Mouse (Mus musculus) embryonic fibroblast, embryonic 13.5 days (primary cell): ENCODE measurements around the gene Usp48. TPM values are rescaled to one million over a fixed set of nuclear protein-coding genes. Genes with fewer than 3 reads are reported as not detected.

Experiments
- H3K27ac ChIP-seq: 2 replicates; pipeline ENCODE4 v1.5.1; 2012; ENCODE audit warnings: low read length, control low read depth, inconsistent platforms; ENCODE audit not compliant: insufficient read depth
- H3K4me1 ChIP-seq: 2 replicates; pipeline ENCODE4 v1.6.1; 2011; ENCODE audit warnings: low read length; ENCODE audit not compliant: control insufficient read depth, insufficient read depth
- H3K4me3 ChIP-seq: 2 replicates; pipeline ENCODE4 v1.5.1; 2011; ENCODE audit warnings: mild to moderate bottlenecking, control low read depth, low read length; ENCODE audit not compliant: insufficient read depth
- CTCF ChIP-seq: IDR thresholded peaks from 2 replicates; pipeline ENCODE4 v1.5.1; 2011; ENCODE audit warnings: mild to moderate bottlenecking, control low read depth, low read length, moderate library complexity, borderline replicate concordance; ENCODE audit not compliant: insufficient read depth
- POLR2A ChIP-seq: IDR thresholded peaks from 2 replicates; pipeline ENCODE4 v1.6.1; 2011; ENCODE audit warnings: low read depth, mild to moderate bottlenecking, control low read depth, low read length, moderate library complexity
- polyA plus RNA-seq: library from polyadenylated mRNA; stranded (reverse); fragments of >200 nt; gene quantifications from 2 replicates; pipeline ENCODE4 v1.2.4, GENCODE M21; 2011; ENCODE audit warnings: low read depth; ENCODE audit not compliant: missing spikeins, insufficient read length

The Usp48 gene
- polyA plus RNA-seq, 1 experiment = 109 TPM

DNA sequence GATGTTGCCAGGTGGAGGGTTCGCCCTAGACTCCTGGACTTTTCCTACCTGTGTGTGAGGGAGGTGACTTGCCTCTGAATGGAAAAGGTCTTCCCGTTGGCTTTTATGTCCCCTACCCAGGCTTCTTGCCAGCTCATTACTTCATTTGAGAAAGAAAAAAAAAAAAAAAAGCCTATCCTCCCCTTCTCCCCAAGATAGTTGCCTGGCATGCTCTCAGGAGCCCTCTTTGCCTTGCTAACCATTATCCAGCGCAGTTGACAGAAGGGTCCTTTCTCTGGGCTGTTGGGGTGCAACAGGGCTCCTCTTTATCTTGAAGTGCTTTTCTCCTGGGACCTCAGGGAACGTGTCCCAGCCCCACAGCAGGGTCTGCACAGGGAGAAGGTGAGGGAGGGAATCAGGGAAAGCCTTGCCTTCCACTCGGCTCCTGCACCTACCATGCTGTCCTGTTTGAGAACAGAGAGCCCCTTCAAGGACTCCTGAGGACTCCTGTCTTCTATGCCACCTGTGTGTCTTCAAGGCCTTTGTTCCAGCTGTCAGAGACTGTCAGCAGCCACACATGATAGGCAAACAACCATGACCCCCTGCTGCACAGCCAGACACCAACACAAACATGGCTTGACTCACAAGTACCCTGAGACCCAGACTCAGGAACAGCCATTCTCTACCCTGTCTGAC is 72.9 kb downstream of the Usp48 start:
- H3K27ac ChIP-seq = no peak overlapping the region
- H3K4me3 ChIP-seq = no peak overlapping the region
- H3K4me1 ChIP-seq = no peaks in the 10 kb centered on the region
- TF ChIP-seq POLR2A (no peak), CTCF (no peak)

GRCm38 (mm10) chr4:137666958-137667345 is 73.4 kb downstream of the Usp48 start:
- Histone ChIP-seq H3K4me3 (no peak overlapping the region), H3K4me1 (no peaks in the 10 kb centered on the region), H3K27ac (no peak overlapping the region)
- TF ChIP-seq POLR2A (no peak), CTCF (no peak)

GRCm38 (mm10) chr4:137667747-137668146 is 74.2 kb downstream of the Usp48 start:
- no peaks in the 10 kb centered on the region for H3K4me1 ChIP-seq
- no peak overlapping the region for H3K27ac ChIP-seq
- TF ChIP-seq CTCF (no peak), POLR2A (no peak)

DNA sequence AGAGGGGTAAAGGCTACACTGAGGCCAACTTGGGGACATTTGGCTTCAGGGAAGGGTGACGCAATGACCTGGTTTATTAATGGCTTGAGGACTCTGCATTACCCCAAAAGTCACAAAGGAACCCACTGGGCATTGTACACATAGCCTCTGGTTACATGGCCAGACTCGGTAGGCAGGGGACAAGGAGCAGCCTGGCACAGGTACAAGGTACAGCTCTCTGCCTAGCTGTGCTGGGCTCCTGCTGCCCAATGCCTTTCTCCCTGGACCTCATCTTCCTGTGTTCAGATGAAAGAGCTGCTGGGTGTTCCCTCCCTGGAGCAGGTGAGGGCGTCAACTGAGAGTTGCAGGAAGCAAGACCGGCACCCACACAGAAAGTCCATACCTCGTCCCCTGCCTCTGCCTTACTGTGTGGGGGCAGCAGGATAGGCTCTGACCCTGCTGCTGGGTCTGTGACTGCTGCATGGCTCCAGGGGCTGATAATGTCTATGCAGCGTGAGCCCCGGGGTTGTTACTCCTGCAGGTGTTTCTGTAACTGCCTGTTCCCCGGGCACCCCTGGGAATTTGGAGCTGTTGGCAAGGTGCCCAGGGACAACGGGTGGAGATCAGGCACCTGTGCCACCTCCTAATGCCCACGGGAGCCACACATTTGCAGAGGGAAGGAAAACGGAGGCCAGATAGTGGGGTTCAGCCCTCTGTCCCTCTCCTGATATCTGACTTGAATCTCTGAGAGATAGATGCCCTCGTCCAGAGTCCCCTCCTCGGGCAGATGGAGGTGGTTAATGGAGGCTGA is 78.4 kb downstream of the Usp48 start:
- Histone ChIP-seq H3K4me1 (no peaks in the 10 kb centered on the region), H3K4me3 (no peak overlapping the region), H3K27ac (no peak overlapping the region)
- TF ChIP-seq POLR2A (no peak), CTCF (no peak)

More at GRCm38 (mm10) chr4:137667747-137668146, 74.2 kb downstream of the Usp48 start:
- H3K4me3 ChIP-seq = no peak overlapping the region

- TF ChIP-seq POLR2A = no peak
- no peak for TF ChIP-seq CTCF
- H3K4me1 ChIP-seq = no peaks in the 10 kb centered on the region
- no peak overlapping the region for H3K4me3 ChIP-seq
Observed at GRCm38 (mm10) chr4:137675566-137675965, 82.0 kb downstream of the Usp48 start.

DNA sequence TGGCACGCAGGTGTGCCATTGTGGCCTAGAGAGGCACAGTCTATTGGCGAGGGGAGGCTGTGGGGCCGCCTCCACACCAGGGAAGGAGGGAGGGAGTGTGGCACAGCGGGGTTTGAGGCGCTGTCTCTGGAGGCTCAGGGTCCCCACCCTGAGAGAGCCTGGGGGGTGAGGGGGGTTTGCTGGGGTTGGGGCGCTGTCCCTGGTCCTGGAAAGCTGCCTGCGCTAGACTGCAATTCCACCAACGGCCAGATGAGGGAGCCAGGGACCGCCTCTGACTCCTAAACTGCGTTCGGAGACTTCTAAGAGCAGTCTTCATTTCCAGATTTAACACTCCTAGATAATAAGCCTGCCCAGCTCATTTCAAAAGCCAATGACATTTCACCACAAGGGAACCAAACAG is 82.5 kb downstream of the Usp48 start:
- TF ChIP-seq POLR2A (no peak), CTCF (peak; percentile 71)
- Histone ChIP-seq H3K4me1 (no peaks in the 10 kb centered on the region), H3K4me3 (no peak overlapping the region)

More at GRCm38 (mm10) chr4:137675566-137675965, 82.0 kb downstream of the Usp48 start:
- H3K27ac ChIP-seq = no peak overlapping the region

GRCm38 (mm10) chr4:137676700-137677484 is 83.3 kb downstream of the Usp48 start:
- TF ChIP-seq POLR2A = no peak
- TF ChIP-seq CTCF = no peak
- Histone ChIP-seq H3K4me3 (no peak overlapping the region), H3K4me1 (no peaks in the 10 kb centered on the region), H3K27ac (no peak overlapping the region)

More for the DNA sequence above, 82.5 kb downstream of the Usp48 start:
- H3K27ac ChIP-seq = no peak overlapping the region

DNA sequence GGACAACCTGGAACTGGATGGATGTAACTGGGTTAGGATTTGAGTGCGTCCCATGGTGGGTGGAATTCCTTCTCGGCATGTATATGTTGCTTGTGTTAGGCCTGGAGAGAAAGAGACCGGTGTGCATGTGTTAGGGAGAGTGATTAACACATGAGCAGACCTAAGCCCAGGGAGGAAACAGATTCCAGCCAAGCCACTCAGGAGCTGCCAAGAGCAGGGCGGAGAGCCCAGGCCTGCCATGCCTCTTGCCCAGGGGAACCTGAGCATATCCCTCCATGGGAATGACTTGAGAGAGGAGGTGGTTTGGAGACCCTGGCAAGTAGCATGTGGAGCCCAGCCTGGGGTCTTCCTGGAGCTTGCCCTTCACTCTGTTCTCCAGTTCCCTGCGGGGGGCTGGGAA is 84.4 kb downstream of the Usp48 start:
- Histone ChIP-seq H3K4me3 (no peak overlapping the region), H3K27ac (no peak overlapping the region), H3K4me1 (no peaks in the 10 kb centered on the region)
- TF ChIP-seq CTCF (no peak), POLR2A (no peak)

GRCm38 (mm10) chr4:137678568-137678967 is 85.0 kb downstream of the Usp48 start:
- Histone ChIP-seq H3K4me1 (no peaks in the 10 kb centered on the region), H3K4me3 (no peak overlapping the region), H3K27ac (no peak overlapping the region)
- TF ChIP-seq POLR2A (no peak), CTCF (no peak)
